ENCODE assay signal across 7 mouse cellular contexts in the genomic region with DNA sequence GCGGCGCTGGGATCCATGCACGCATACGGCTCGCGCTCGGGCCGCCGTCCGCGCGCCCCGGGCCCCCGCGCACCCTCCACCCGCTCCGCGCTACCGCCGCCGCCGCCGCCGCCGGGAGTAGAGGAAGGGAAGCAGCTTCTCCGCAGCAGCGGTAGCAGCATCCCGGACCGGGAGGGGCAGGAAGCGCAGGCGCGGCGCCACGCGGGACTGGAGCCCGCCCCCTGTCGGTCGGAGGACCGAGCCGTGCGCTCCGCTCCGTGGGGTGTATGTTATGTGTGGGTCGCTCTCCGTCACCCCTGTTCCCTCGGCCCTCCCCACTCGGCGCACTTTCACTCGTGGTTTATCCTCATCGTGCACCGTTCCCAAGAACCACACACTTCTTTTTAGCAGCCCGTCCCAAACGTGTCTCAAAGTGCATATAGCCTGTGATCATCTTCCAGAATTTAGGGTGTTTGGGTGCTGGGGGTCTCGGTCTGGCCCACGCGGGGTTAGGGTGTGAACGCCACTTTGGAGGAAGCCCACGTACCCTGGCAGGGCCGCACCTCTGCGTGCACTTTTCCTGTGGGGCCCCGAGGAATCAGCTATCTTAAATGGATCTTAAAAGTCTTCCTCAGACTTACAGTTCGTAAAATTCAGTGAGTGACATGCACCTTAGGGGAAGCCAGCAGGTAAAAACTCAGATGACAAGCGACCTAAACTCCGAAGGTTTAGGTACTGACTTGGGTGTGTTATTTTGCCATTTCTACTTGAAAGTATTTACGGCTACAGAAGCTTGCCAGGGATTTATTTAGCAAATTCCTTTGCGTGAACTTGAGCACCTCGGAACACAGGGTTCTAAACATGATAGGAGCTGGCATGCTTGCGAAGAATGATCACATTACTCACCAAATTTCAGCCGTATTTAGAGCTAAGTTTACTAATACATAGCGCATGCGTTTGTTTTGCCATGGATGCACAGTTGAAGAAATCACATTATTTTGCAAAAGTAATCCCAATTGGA. TPM values are rescaled to one million over a fixed set of nuclear protein-coding genes. Genes with fewer than 3 reads are reported as not detected.
DNase-seq lines count a peak whose midpoint lies in the region; ATAC-seq and TF ChIP-seq lines count a peak whose summit lies in the region.

TSS of gene Rab12 (minus strand) at position 176 of the 1,000 bp plus-strand sequence.

- no peak; the same call in 1 of the 2 replicates for TF ChIP-seq POLR2A in small intestine, adult 2 months (IDR thresholded peaks at IDR 0.05; ENCODE audit: low read depth, low read length)

- H3K9me3 ChIP-seq in intestine, postnatal 0 days (ENCODE audit: control insufficient read depth): no peaks in the 10 kb centered on the region
- H3K9me3 ChIP-seq in midbrain, embryonic 12.5 days: no peaks in the 10 kb centered on the region

- H3K27ac ChIP-seq in intestine, postnatal 0 days (ENCODE audit: low read depth, low read length): peak within 1 kb of the TSS; percentile 57
- peak within 1 kb of the TSS; percentile 56 for H3K27ac ChIP-seq in midbrain, embryonic 12.5 days (replicated peaks)
- no peak within 1 kb of the TSS for H3K27ac ChIP-seq in small intestine, adult 2 months (ENCODE audit: insufficient read depth, low read depth, low read length)

- no peaks in the 10 kb centered on the region for H3K36me3 ChIP-seq in intestine, postnatal 0 days (ENCODE audit: control insufficient read depth, insufficient read depth)
- 0 out of 2 replicates have a peak, but pooled peaks cover 5% of the 10 kb centered on the region for H3K36me3 ChIP-seq in midbrain, embryonic 12.5 days
- no peaks in the 10 kb centered on the region for H3K36me3 ChIP-seq in small intestine, adult 2 months (ENCODE audit: control insufficient read depth, insufficient read depth, low read length)

- 7% methylated on average over 57 of the region's 71 CpGs for WGBS in intestine, postnatal 0 days
- 8% methylated on average over 70 of the region's 71 CpGs for WGBS in midbrain, embryonic 12.5 days
- 4% methylated on average over 71 of the region's 71 CpGs for WGBS in small intestine, adult 2 months

- H3K27me3 ChIP-seq in intestine, postnatal 0 days (replicated peaks; ENCODE audit: control insufficient read depth, insufficient read depth, low read length): no peaks in the 10 kb centered on the region
- no peaks in the 10 kb centered on the region for H3K27me3 ChIP-seq in midbrain, embryonic 12.5 days
- H3K27me3 ChIP-seq in small intestine, adult 2 months (ENCODE audit: control insufficient read depth, insufficient read depth, low read length): no peaks in the 10 kb centered on the region

- DNase-seq in adrenal gland, adult 8-10 months: peak; percentile 69
- DNase-seq in embryo, embryonic 9.5 days (ENCODE audit: extremely low spot score): peak; percentile 89
- DNase-seq in gonadal fat pad, adult 2 months (ENCODE audit: low read depth): no peak
- DNase-seq in left cerebral cortex, postnatal 4 days: peak; percentile 91

- H3K4me1 ChIP-seq in intestine, postnatal 0 days (replicated peaks; ENCODE audit: control insufficient read depth, insufficient read depth, low read length): no peaks in the 10 kb centered on the region
- peaks cover 26% of the 10 kb centered on the region for H3K4me1 ChIP-seq in midbrain, embryonic 12.5 days
- H3K4me1 ChIP-seq in small intestine, adult 2 months (ENCODE audit: control insufficient read depth, insufficient read depth, insufficient read length, low read length): peaks cover 10% of the 10 kb centered on the region

- peak within 1 kb of the TSS; percentile 92 for H3K9ac ChIP-seq in intestine, postnatal 0 days (ENCODE audit: low read depth, low read length)
- H3K9ac ChIP-seq in midbrain, embryonic 12.5 days (replicated peaks): peak within 1 kb of the TSS; percentile 99

- peak; percentile 98 for TF ChIP-seq CTCF in intestine, postnatal 0 days (IDR thresholded peaks at IDR 0.05; ENCODE audit: low read depth)
- TF ChIP-seq CTCF in small intestine, adult 2 months (IDR thresholded peaks at IDR 0.05; ENCODE audit: extremely low read depth, insufficient read length, insufficient replicate concordance, low read depth, low read length): peak; percentile 88

- peak within 1 kb of the TSS; percentile 100 for H3K4me3 ChIP-seq in intestine, postnatal 0 days (ENCODE audit: low read depth, low read length)
- H3K4me3 ChIP-seq in midbrain, embryonic 12.5 days: peak within 1 kb of the TSS; percentile 98
- peak within 1 kb of the TSS; percentile 98 for H3K4me3 ChIP-seq in small intestine, adult 2 months (ENCODE audit: low read depth, low read length)

- H3K4me2 ChIP-seq in intestine, postnatal 0 days (replicated peaks; ENCODE audit: low read depth): peak within 1 kb of the TSS; percentile 89
- H3K4me2 ChIP-seq in midbrain, embryonic 12.5 days (replicated peaks): peak within 1 kb of the TSS; percentile 68

- peak; percentile 91 for ATAC-seq in intestine, postnatal 0 days
- ATAC-seq in midbrain, embryonic 12.5 days (ENCODE audit: low FRiP score, low read depth): peak; percentile 95

- intact Hi-C loops in left cerebral cortex, postnatal 4 days (cut with DNase I): no loop called here

RNA-seq across cellular contexts. Expression of gene Rab12, which starts in this region (rescaled TPM):
- total RNA-seq in adrenal gland, adult 8-10 months (2022): 100 to 1,000 TPM in 2 of 4 experiments, 10 to 100 TPM in 2; 81.3 to 109 (median 95.2) TPM
- 32.4 and 35.0 TPM in 2 replicates for polyA plus RNA-seq in gonadal fat pad, adult 2 months (2012; rRNA removed)
- 20.1 and 21.5 TPM in 2 replicates for polyA plus RNA-seq in intestine, postnatal 0 days (2015; fragmentation: Nextera tagmentation; extraction: Ambion mirVana)
- 100 to 1,000 TPM; 154 to 159 TPM for total RNA-seq in left cerebral cortex, postnatal 4 days (2021)
- polyA plus RNA-seq in midbrain, embryonic 12.5 days (2016; fragmentation: Nextera tagmentation; extraction: Ambion mirVana): 51.0 and 53.1 TPM in 2 replicates
- 9.3 and 25.7 TPM in 2 replicates for polyA plus RNA-seq in small intestine, adult 2 months (2012; rRNA removed)
